Mouse (Mus musculus) embryo, embryonic 10.5 days (tissue): ENCODE results near the gene Comp.
A peak's percentile ranks its signal among the peaks of the same experiment; 100 is the strongest.

ENCODE experiments used
- DNase-seq: peaks from one replicate; pipeline ENCODE4 v3.0.0-alpha.2; 2015; ENCODE audit warnings: low spot score

The Comp gene

GRCm38 (mm10) chr8:70352657-70353151 lies 20.7 kb upstream of the Comp start:
- DNase-seq: no peak

- peak; percentile 98 for DNase-seq
Observed at GRCm38 (mm10) chr8:70353194-70353817, 20.1 kb upstream of the Comp start, which contains the start of gene Upf1. TSS of gene Upf1 (minus strand) at chr8:70353278.

- DNase-seq: no peak
Observed at GRCm38 (mm10) chr8:70354004-70354403, 19.4 kb upstream of the Comp start.

- DNase-seq: no peak
Observed at GRCm38 (mm10) chr8:70356111-70356510, 17.2 kb upstream of the Comp start.

- DNase-seq: no peak
Observed at GRCm38 (mm10) chr8:70359411-70359810, 13.9 kb upstream of the Comp start.

GRCm38 (mm10) chr8:70360769-70361168 lies 12.6 kb upstream of the Comp start:
- DNase-seq: peak; percentile 30

- DNase-seq: no peak
Observed at GRCm38 (mm10) chr8:70361484-70362032, 11.8 kb upstream of the Comp start.

- DNase-seq: peak; percentile 37
Observed at GRCm38 (mm10) chr8:70364066-70364465, 9.3 kb upstream of the Comp start.

GRCm38 (mm10) chr8:70366588-70366987 lies 6.8 kb upstream of the Comp start:
- no peak for DNase-seq

GRCm38 (mm10) chr8:70370476-70370875 lies 2.9 kb upstream of the Comp start:
- no peak for DNase-seq

GRCm38 (mm10) chr8:70371951-70372350 lies 1.4 kb upstream of the Comp start:
- no peak for DNase-seq

GRCm38 (mm10) chr8:70374318-70374927 lies 1.1 kb downstream of the Comp start:
- peak; percentile 82 for DNase-seq

GRCm38 (mm10) chr8:70375212-70375859 lies 2.0 kb downstream of the Comp start:
- peak; percentile 15 for DNase-seq

GRCm38 (mm10) chr8:70376275-70376741 lies 3.0 kb downstream of the Comp start:
- DNase-seq: peak; percentile 5

GRCm38 (mm10) chr8:70377049-70377448 lies 3.7 kb downstream of the Comp start:
- DNase-seq: peak; percentile 17

- DNase-seq: no peak
Observed at GRCm38 (mm10) chr8:70380069-70380468, 6.7 kb downstream of the Comp start.

- peak; percentile 82 for DNase-seq
Observed at GRCm38 (mm10) chr8:70383287-70383686, 9.9 kb downstream of the Comp start.

GRCm38 (mm10) chr8:70389678-70390077 lies 16.3 kb downstream of the Comp start:
- no peak for DNase-seq

- no peak for DNase-seq
Observed at GRCm38 (mm10) chr8:70393087-70393486, 19.7 kb downstream of the Comp start.

- DNase-seq: no peak
Observed at GRCm38 (mm10) chr8:70394269-70394998, 21.1 kb downstream of the Comp start.

GRCm38 (mm10) chr8:70395649-70396048 lies 22.3 kb downstream of the Comp start:
- no peak for DNase-seq

GRCm38 (mm10) chr8:70396184-70396583 lies 22.8 kb downstream of the Comp start:
- DNase-seq: no peak
